In the genomic region with DNA sequence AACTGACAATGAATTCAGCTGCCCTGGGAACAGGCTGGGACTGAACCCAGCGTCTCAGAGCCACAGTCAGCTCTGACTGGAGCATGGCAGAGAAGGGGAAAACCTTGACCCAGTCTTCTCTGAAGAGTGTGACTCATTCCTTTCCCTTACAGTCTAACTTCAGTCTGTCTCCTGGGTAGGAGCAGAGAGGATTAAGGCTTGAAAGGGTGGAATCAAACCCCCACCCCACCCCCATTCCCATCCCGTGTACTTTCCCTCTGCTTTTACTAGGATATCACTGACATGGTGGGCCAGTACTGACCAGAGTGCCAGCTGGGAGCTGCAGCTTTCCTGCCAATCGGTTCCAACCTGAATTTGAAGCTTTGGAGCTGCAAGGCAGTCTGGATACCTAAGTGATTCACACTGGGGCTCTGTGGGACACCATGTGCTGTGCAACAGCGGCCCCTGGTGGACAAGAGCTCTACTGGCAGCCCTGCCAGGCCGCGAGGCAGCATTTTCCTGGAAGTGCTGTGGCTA, we compare ENCODE assay signal across 8 mouse cellular contexts.
DNase-seq lines count a peak whose midpoint lies in the region; ATAC-seq lines count a peak whose summit lies in the region.

No protein-coding gene starts in this region.

- H3K9me3 ChIP-seq in intestine, embryonic 14.5 days (ENCODE audit: control insufficient read depth, low read length): no peaks in the 10 kb centered on the region

- H3K9ac ChIP-seq in intestine, embryonic 14.5 days (ENCODE audit: low read length): no peak overlapping the region

- WGBS in intestine, embryonic 14.5 days: 13% methylated on average over 6 of the region's 6 CpGs

- H3K4me1 ChIP-seq in intestine, embryonic 14.5 days (replicated peaks; ENCODE audit: control insufficient read depth, insufficient read depth, low read length): no peaks in the 10 kb centered on the region

- no peaks in the 10 kb centered on the region for H3K27me3 ChIP-seq in intestine, embryonic 14.5 days (replicated peaks; ENCODE audit: control insufficient read depth, insufficient read depth, low read length)

- H3K4me2 ChIP-seq in intestine, embryonic 14.5 days (ENCODE audit: low read length): no peak overlapping the region

- peak; percentile 81 for DNase-seq in adipocyte (ENCODE audit: low spot score)
- DNase-seq in embryo, embryonic 10 days (ENCODE audit: low spot score): peak; percentile 92
- peak; percentile 81 for DNase-seq in gastrocnemius, postnatal 14 days
- DNase-seq in intestine, embryonic 14.5 days (ENCODE audit: low spot score): peak; percentile 94
- DNase-seq in left cerebral cortex, postnatal 10 days (ENCODE audit: extremely low spot score in 1 of 2, low spot score in 2 of 2): peak; percentile 83 to 84
- peak; percentile 89 for DNase-seq in mesoderm, embryonic 11.5 days (ENCODE audit: low read depth, low spot score)
- DNase-seq in right cerebral cortex, postnatal 36 days (ENCODE audit: low spot score in 2 of 2): peak; percentile 56 to 73
- DNase-seq in urinary bladder, postnatal 4 days (ENCODE audit: low spot score in 2 of 2): peak; percentile 69 to 86

- no peak overlapping the region for H3K4me3 ChIP-seq in intestine, embryonic 14.5 days (ENCODE audit: low read depth, low read length)

- peak; percentile 89 for ATAC-seq in intestine, embryonic 14.5 days (replicated peaks; ENCODE audit: low FRiP score, low TSS enrichment, low read depth)

- H3K27ac ChIP-seq in intestine, embryonic 14.5 days (ENCODE audit: low read depth): no peak overlapping the region

- intact Hi-C loops in gastrocnemius, postnatal 14 days (cut with DNase I; ENCODE audit: low total_unique reads): loop anchor here (5.0 kb wide), 2 partner anchors 85 to 240 kb away; no protein-coding TSS in a partner anchor
- intact Hi-C loops in left cerebral cortex, postnatal 10 days (cut with DNase I): loop anchor here (2.0 to 10.0 kb wide), 4 partner anchors 85 to 533 kb away; no protein-coding TSS in a partner anchor

- no peaks in the 10 kb centered on the region for H3K36me3 ChIP-seq in intestine, embryonic 14.5 days (ENCODE audit: control insufficient read depth, insufficient read depth, low read length)
